Mouse (Mus musculus) olfactory bulb, adult 2 months (tissue): ENCODE data around the gene R3hdml.

ENCODE experiments used
- CTCF ChIP-seq: fragments of 200-500 bp; IDR thresholded peaks from 2 replicates; pipeline ENCODE4 v1.5.1; 2012; ENCODE audit warnings: low read depth, mild to moderate bottlenecking, low read length, moderate library complexity; ENCODE audit not compliant: insufficient read depth
- POLR2A ChIP-seq: fragments of 200-500 bp; IDR thresholded peaks from 2 replicates; pipeline ENCODE4 v1.6.1; 2012; ENCODE audit warnings: mild to moderate bottlenecking, low read depth, low read length, moderate library complexity; ENCODE audit not compliant: insufficient read depth

GRCm38 (mm10) chr2:163525761-163526243 lies 33.7 kb downstream of the R3hdml start:
- TF ChIP-seq POLR2A: no peak
- TF ChIP-seq CTCF: no peak
